Mouse (Mus musculus): ENCODE measurements around the gene Srxn1. TPM values are rescaled to one million over a fixed set of nuclear protein-coding genes. Genes with fewer than 3 reads are reported as not detected.

Gene Srxn1
- polyA plus RNA-seq, 2 experiments = 9.5 to 11.2 TPM

- Histone ChIP-seq H3K4me2 (replicated peaks; ENCODE audit: low read depth, low read length, severe bottlenecking) (no peak overlapping the region), H3K9ac (ENCODE audit: low read depth, low read length, severe bottlenecking) (no peak overlapping the region), H3K36me3 (ENCODE audit: control insufficient read depth, insufficient read depth, low read length) (no peaks in the 10 kb centered on the region), H3K9me3 (ENCODE audit: control insufficient read depth, low read length) (no peaks in the 10 kb centered on the region), H3K27me3 (ENCODE audit: control insufficient read depth, insufficient read depth, low read length) (no peaks in the 10 kb centered on the region), H3K4me3 (replicated peaks; ENCODE audit: low read length) (no peak overlapping the region), H3K4me1 (ENCODE audit: control insufficient read depth, insufficient read depth, low read length) (peaks cover 9% of the 10 kb centered on the region), H3K27ac (replicated peaks; ENCODE audit: low read depth, low read length) (no peak overlapping the region)
- no peak for ATAC-seq (ENCODE audit: low FRiP score, low read depth)
- TF ChIP-seq POLR2A (IDR thresholded peaks at IDR 0.05; ENCODE audit: borderline replicate concordance, extremely low read depth, insufficient read depth, insufficient read length) = no peak
- DNase-seq (ENCODE audit: low spot score) = no peak
- WGBS = 6% methylated on average over 3 of the region's 3 CpGs
Measured at GRCm38 (mm10) chr2:152153361-152153760, 48.0 kb downstream of the Srxn1 start.

GRCm38 (mm10) chr2:152155414-152156208, 50.3 kb downstream of the Srxn1 start:
- H3K27ac ChIP-seq (replicated peaks; ENCODE audit: low read depth, low read length) = no peak overlapping the region
- 35% methylated on average over 7 of the region's 7 CpGs for whole genome bisulfite sequencing

GRCm38 (mm10) chr2:152156471-152156870, 51.2 kb downstream of the Srxn1 start:
- Histone ChIP-seq H3K4me1 (ENCODE audit: control insufficient read depth, insufficient read depth, low read length) (peaks cover 9% of the 10 kb centered on the region), H3K27ac (replicated peaks; ENCODE audit: low read depth, low read length) (no peak overlapping the region), H3K36me3 (ENCODE audit: control insufficient read depth, insufficient read depth, low read length) (no peaks in the 10 kb centered on the region), H3K4me3 (replicated peaks; ENCODE audit: low read length) (no peak overlapping the region), H3K4me2 (replicated peaks; ENCODE audit: low read depth, low read length, severe bottlenecking) (no peak overlapping the region), H3K9me3 (ENCODE audit: control insufficient read depth, low read length) (no peaks in the 10 kb centered on the region), H3K9ac (ENCODE audit: low read depth, low read length, severe bottlenecking) (no peak overlapping the region), H3K27me3 (ENCODE audit: control insufficient read depth, insufficient read depth, low read length) (no peaks in the 10 kb centered on the region)
- ATAC-seq (ENCODE audit: low FRiP score, low read depth) (no peak), DNase-seq (ENCODE audit: low spot score) (no peak)
- no peak for TF ChIP-seq POLR2A (IDR thresholded peaks at IDR 0.05; ENCODE audit: borderline replicate concordance, extremely low read depth, insufficient read depth, insufficient read length)
- 60% methylated on average over 6 of the region's 6 CpGs for WGBS

More at GRCm38 (mm10) chr2:152155414-152156208, 50.3 kb downstream of the Srxn1 start:
- Histone ChIP-seq H3K27me3 (ENCODE audit: control insufficient read depth, insufficient read depth, low read length) (no peaks in the 10 kb centered on the region), H3K9ac (ENCODE audit: low read depth, low read length, severe bottlenecking) (no peak overlapping the region), H3K9me3 (ENCODE audit: control insufficient read depth, low read length) (no peaks in the 10 kb centered on the region), H3K4me1 (ENCODE audit: control insufficient read depth, insufficient read depth, low read length) (peaks cover 9% of the 10 kb centered on the region), H3K4me2 (replicated peaks; ENCODE audit: low read depth, low read length, severe bottlenecking) (0 out of 2 replicates have a peak overlapping the region, but pooled peaks have one; percentile 2), H3K36me3 (ENCODE audit: control insufficient read depth, insufficient read depth, low read length) (no peaks in the 10 kb centered on the region), H3K4me3 (replicated peaks; ENCODE audit: low read length) (no peak overlapping the region)
- peak; percentile 76 for ATAC-seq (ENCODE audit: low FRiP score, low read depth)
- peak; percentile 73 for DNase-seq (ENCODE audit: low spot score)
- no peak for TF ChIP-seq POLR2A (IDR thresholded peaks at IDR 0.05; ENCODE audit: borderline replicate concordance, extremely low read depth, insufficient read depth, insufficient read length)

GRCm38 (mm10) chr2:152159487-152159886, 54.2 kb downstream of the Srxn1 start:
- no peak for ATAC-seq (ENCODE audit: low FRiP score, low read depth)
- Histone ChIP-seq H3K4me1 (ENCODE audit: control insufficient read depth, insufficient read depth, low read length) (peaks cover 9% of the 10 kb centered on the region), H3K27me3 (ENCODE audit: control insufficient read depth, insufficient read depth, low read length) (no peaks in the 10 kb centered on the region), H3K9ac (ENCODE audit: low read depth, low read length, severe bottlenecking) (no peak overlapping the region), H3K27ac (replicated peaks; ENCODE audit: low read depth, low read length) (no peak overlapping the region), H3K36me3 (ENCODE audit: control insufficient read depth, insufficient read depth, low read length) (no peaks in the 10 kb centered on the region), H3K4me3 (replicated peaks; ENCODE audit: low read length) (no peak overlapping the region), H3K9me3 (ENCODE audit: control insufficient read depth, low read length) (no peaks in the 10 kb centered on the region), H3K4me2 (replicated peaks; ENCODE audit: low read depth, low read length, severe bottlenecking) (no peak overlapping the region)
- WGBS = 88% methylated on average over 1 of the region's 1 CpGs
- DNase-seq (ENCODE audit: low spot score) = no peak
- no peak for TF ChIP-seq POLR2A (IDR thresholded peaks at IDR 0.05; ENCODE audit: borderline replicate concordance, extremely low read depth, insufficient read depth, insufficient read length)

Other genes starting within 250 kb of the Srxn1 start
- gene Angpt4, start 194.3 kb upstream of the Srxn1 start, polyA plus RNA-seq (2012; rRNA removed) = 0.53 and 0.59 TPM in 2 replicates
- 0.28 and 0.36 TPM in 2 replicates for gene Angpt4, start 194.3 kb upstream of the Srxn1 start, polyA plus RNA-seq (2014; fragmentation: Nextera tagmentation; extraction: Ambion mirVana)
- gene Fam110a, start 125.3 kb upstream of the Srxn1 start, polyA plus RNA-seq (2012; rRNA removed) = 14.6 and 19.8 TPM in 2 replicates
- gene Fam110a, start 125.3 kb upstream of the Srxn1 start, polyA plus RNA-seq (2014; fragmentation: Nextera tagmentation; extraction: Ambion mirVana) = 21.3 and 23.5 TPM in 2 replicates
- gene Slc52a3, start 109.0 kb upstream of the Srxn1 start, polyA plus RNA-seq (2012; rRNA removed) = 2.7 TPM in 2 replicates
- gene Slc52a3, start 109.0 kb upstream of the Srxn1 start, polyA plus RNA-seq (2014; fragmentation: Nextera tagmentation; extraction: Ambion mirVana) = 3.4 and 3.6 TPM in 2 replicates
- gene Scrt2, start 24.0 kb upstream of the Srxn1 start, polyA plus RNA-seq (2012; rRNA removed) = 0.08 and 0.36 TPM in 2 replicates
- not detected in 2 replicates for gene Scrt2, start 24.0 kb upstream of the Srxn1 start, polyA plus RNA-seq (2014; fragmentation: Nextera tagmentation; extraction: Ambion mirVana)
- 9.4 and 12.2 TPM in 2 replicates for gene Tcf15, start 38.0 kb downstream of the Srxn1 start, polyA plus RNA-seq (2012; rRNA removed)
- 11.0 and 11.8 TPM in 2 replicates for gene Tcf15, start 38.0 kb downstream of the Srxn1 start, polyA plus RNA-seq (2014; fragmentation: Nextera tagmentation; extraction: Ambion mirVana)
- gene Csnk2a1, start 121.3 kb downstream of the Srxn1 start, polyA plus RNA-seq (2012; rRNA removed) = 69.6 and 71.6 TPM in 2 replicates
- 92.2 and 95.8 TPM in 2 replicates for gene Csnk2a1, start 121.3 kb downstream of the Srxn1 start, polyA plus RNA-seq (2014; fragmentation: Nextera tagmentation; extraction: Ambion mirVana)
- gene Tbc1d20, start 188.3 kb downstream of the Srxn1 start, polyA plus RNA-seq (2012; rRNA removed) = 63.1 and 71.2 TPM in 2 replicates
- gene Tbc1d20, start 188.3 kb downstream of the Srxn1 start, polyA plus RNA-seq (2014; fragmentation: Nextera tagmentation; extraction: Ambion mirVana) = 32.0 and 39.3 TPM in 2 replicates
- gene Rbck1, start 227.1 kb downstream of the Srxn1 start, polyA plus RNA-seq (2012; rRNA removed) = 219 and 287 TPM in 2 replicates
- gene Rbck1, start 227.1 kb downstream of the Srxn1 start, polyA plus RNA-seq (2014; fragmentation: Nextera tagmentation; extraction: Ambion mirVana) = 89.5 and 94.1 TPM in 2 replicates
- gene Trib3, start 238.5 kb downstream of the Srxn1 start, polyA plus RNA-seq (2012; rRNA removed) = 0.77 and 0.99 TPM in 2 replicates
- 1.2 and 1.4 TPM in 2 replicates for gene Trib3, start 238.5 kb downstream of the Srxn1 start, polyA plus RNA-seq (2014; fragmentation: Nextera tagmentation; extraction: Ambion mirVana)